Mouse (Mus musculus): Measurements from ENCODE around the gene Efhd2. TPM values are rescaled to one million over a fixed set of nuclear protein-coding genes. Genes with fewer than 3 reads are reported as not detected.

Gene Efhd2
- polyA plus RNA-seq, 1 experiment from 2014 or later, result 62.0 TPM

- H3K9ac ChIP-seq, result peak overlapping the region; percentile 19; the same call in 1 of the 2 replicates
- peak overlapping the region; percentile 38 for H3K4me2 ChIP-seq
- H3K27ac ChIP-seq, result peak overlapping the region; percentile 83
- no peaks in the 10 kb centered on the region for H3K36me3 ChIP-seq
- no peaks in the 10 kb centered on the region for H3K27me3 ChIP-seq
- no peaks in the 10 kb centered on the region for H3K9me3 ChIP-seq (replicated peaks)
- peaks cover 48% of the 10 kb centered on the region for H3K4me1 ChIP-seq (replicated peaks)
- ATAC-seq (replicated peaks; ENCODE audit: insufficient number of reproducible peaks, insufficient read depth, low FRiP score, low read depth), result no peak; the same call in 1 of the 2 replicates
- H3K4me3 ChIP-seq, result no peak overlapping the region
- 8% methylated on average over 8 of the region's 8 CpGs for WGBS
Measured at GRCm38 (mm10) chr4:141899936-141900335, 25.2 kb upstream of the Efhd2 start.

GRCm38 (mm10) chr4:141898905-141899304 is 24.2 kb upstream of the Efhd2 start:
- no peaks in the 10 kb centered on the region for H3K9me3 ChIP-seq (replicated peaks)
- H3K27ac ChIP-seq, result no peak overlapping the region
- H3K36me3 ChIP-seq, result no peaks in the 10 kb centered on the region
- WGBS, result 88% methylated on average over 8 of the region's 8 CpGs
- no peak overlapping the region for H3K4me3 ChIP-seq
- no peak for ATAC-seq (replicated peaks; ENCODE audit: insufficient number of reproducible peaks, insufficient read depth, low FRiP score, low read depth)
- no peak overlapping the region for H3K4me2 ChIP-seq
- H3K9ac ChIP-seq, result no peak overlapping the region
- peaks cover 48% of the 10 kb centered on the region for H3K4me1 ChIP-seq (replicated peaks)
- no peaks in the 10 kb centered on the region for H3K27me3 ChIP-seq

GRCm38 (mm10) chr4:141897838-141898237 is 23.1 kb upstream of the Efhd2 start:
- Histone ChIP-seq H3K27ac (no peak overlapping the region), H3K4me1 (replicated peaks) (peaks cover 48% of the 10 kb centered on the region), H3K9me3 (replicated peaks) (no peaks in the 10 kb centered on the region), H3K27me3 (no peaks in the 10 kb centered on the region), H3K4me2 (no peak overlapping the region), H3K4me3 (no peak overlapping the region), H3K36me3 (no peaks in the 10 kb centered on the region), H3K9ac (no peak overlapping the region)
- WGBS, result 47% methylated on average over 3 of the region's 3 CpGs
- ATAC-seq (replicated peaks; ENCODE audit: insufficient number of reproducible peaks, insufficient read depth, low FRiP score, low read depth), result no peak

- H3K27me3 ChIP-seq, result no peaks in the 10 kb centered on the region
- no peaks in the 10 kb centered on the region for H3K9me3 ChIP-seq (replicated peaks)
- H3K9ac ChIP-seq, result no peak overlapping the region
- H3K4me1 ChIP-seq (replicated peaks), result peaks cover 45% of the 10 kb centered on the region
- H3K27ac ChIP-seq, result no peak overlapping the region
- 86% methylated on average over 6 of the region's 6 CpGs for WGBS
- H3K36me3 ChIP-seq, result no peaks in the 10 kb centered on the region
- H3K4me3 ChIP-seq, result no peak overlapping the region
- no peak for ATAC-seq (replicated peaks; ENCODE audit: insufficient number of reproducible peaks, insufficient read depth, low FRiP score, low read depth)
- H3K4me2 ChIP-seq, result no peak overlapping the region
Measured at GRCm38 (mm10) chr4:141897225-141897624, 22.5 kb upstream of the Efhd2 start.

- Histone ChIP-seq H3K4me2 (peak overlapping the region; percentile 25; the same call in 1 of the 2 replicates), H3K27ac (no peak overlapping the region), H3K4me1 (replicated peaks) (peaks cover 38% of the 10 kb centered on the region), H3K9me3 (replicated peaks) (no peaks in the 10 kb centered on the region), H3K9ac (no peak overlapping the region), H3K27me3 (no peaks in the 10 kb centered on the region), H3K36me3 (no peaks in the 10 kb centered on the region), H3K4me3 (no peak overlapping the region)
- 41% methylated on average over 12 of the region's 12 CpGs for WGBS
- ATAC-seq (replicated peaks; ENCODE audit: insufficient number of reproducible peaks, insufficient read depth, low FRiP score, low read depth), result no peak
Measured at GRCm38 (mm10) chr4:141895772-141896171, 21.1 kb upstream of the Efhd2 start.

- H3K4me1 ChIP-seq (replicated peaks), result peaks cover 15% of the 10 kb centered on the region
- no peak overlapping the region for H3K27ac ChIP-seq
- H3K36me3 ChIP-seq, result no peaks in the 10 kb centered on the region
- no peaks in the 10 kb centered on the region for H3K9me3 ChIP-seq (replicated peaks)
- no peaks in the 10 kb centered on the region for H3K27me3 ChIP-seq
- no peak overlapping the region for H3K4me3 ChIP-seq
- no peak for ATAC-seq (replicated peaks; ENCODE audit: insufficient number of reproducible peaks, insufficient read depth, low FRiP score, low read depth)
- WGBS, result 85% methylated on average over 8 of the region's 8 CpGs
- no peak overlapping the region for H3K9ac ChIP-seq
- H3K4me2 ChIP-seq, result no peak overlapping the region
Measured at GRCm38 (mm10) chr4:141893157-141893784, 18.6 kb upstream of the Efhd2 start.

GRCm38 (mm10) chr4:141886385-141886968 is 11.8 kb upstream of the Efhd2 start:
- Histone ChIP-seq H3K4me1 (replicated peaks) (peaks cover 36% of the 10 kb centered on the region), H3K27me3 (no peaks in the 10 kb centered on the region), H3K9ac (no peak overlapping the region), H3K27ac (no peak overlapping the region), H3K9me3 (replicated peaks) (no peaks in the 10 kb centered on the region), H3K4me2 (no peak overlapping the region), H3K36me3 (no peaks in the 10 kb centered on the region), H3K4me3 (no peak overlapping the region)
- ATAC-seq (replicated peaks; ENCODE audit: insufficient number of reproducible peaks, insufficient read depth, low FRiP score, low read depth), result no peak
- 37% methylated on average over 6 of the region's 6 CpGs for WGBS

GRCm38 (mm10) chr4:141885451-141885850 is 10.7 kb upstream of the Efhd2 start:
- Histone ChIP-seq H3K36me3 (no peaks in the 10 kb centered on the region), H3K27me3 (no peaks in the 10 kb centered on the region), H3K9me3 (replicated peaks) (no peaks in the 10 kb centered on the region), H3K4me3 (no peak overlapping the region), H3K9ac (no peak overlapping the region), H3K4me2 (no peak overlapping the region), H3K27ac (no peak overlapping the region), H3K4me1 (replicated peaks) (peaks cover 38% of the 10 kb centered on the region)
- ATAC-seq (replicated peaks; ENCODE audit: insufficient number of reproducible peaks, insufficient read depth, low FRiP score, low read depth), result no peak
- WGBS, result 44% methylated on average over 9 of the region's 9 CpGs

- peaks cover 50% of the 10 kb centered on the region for H3K4me1 ChIP-seq (replicated peaks)
- H3K27ac ChIP-seq, result peak overlapping the region; percentile 29
- H3K36me3 ChIP-seq, result no peaks in the 10 kb centered on the region
- no peak overlapping the region for H3K9ac ChIP-seq
- H3K4me2 ChIP-seq, result 0 out of 2 replicates have a peak overlapping the region, but pooled peaks have one; percentile 1
- no peaks in the 10 kb centered on the region for H3K9me3 ChIP-seq (replicated peaks)
- H3K4me3 ChIP-seq, result no peak overlapping the region
- no peaks in the 10 kb centered on the region for H3K27me3 ChIP-seq
- 0 out of 2 replicates have a peak, but pooled peaks have one; percentile 25 for ATAC-seq (replicated peaks; ENCODE audit: insufficient number of reproducible peaks, insufficient read depth, low FRiP score, low read depth)
- WGBS, result 43% methylated on average over 7 of the region's 7 CpGs
Measured at GRCm38 (mm10) chr4:141882858-141883257, 8.1 kb upstream of the Efhd2 start.

- Histone ChIP-seq H3K9ac (no peak overlapping the region), H3K9me3 (replicated peaks) (no peaks in the 10 kb centered on the region), H3K27me3 (no peaks in the 10 kb centered on the region), H3K4me2 (0 out of 2 replicates have a peak overlapping the region, but pooled peaks have one; percentile 1), H3K27ac (peak overlapping the region; percentile 29), H3K36me3 (no peaks in the 10 kb centered on the region), H3K4me1 (replicated peaks) (peaks cover 49% of the 10 kb centered on the region), H3K4me3 (no peak overlapping the region)
- ATAC-seq (replicated peaks; ENCODE audit: insufficient number of reproducible peaks, insufficient read depth, low FRiP score, low read depth), result peak; percentile 53
- WGBS, result 19% methylated on average over 5 of the region's 5 CpGs
Measured at GRCm38 (mm10) chr4:141881950-141882349, 7.2 kb upstream of the Efhd2 start.

- peaks cover 44% of the 10 kb centered on the region for H3K4me1 ChIP-seq (replicated peaks)
- no peaks in the 10 kb centered on the region for H3K27me3 ChIP-seq
- H3K9ac ChIP-seq, result no peak overlapping the region
- ATAC-seq (replicated peaks; ENCODE audit: insufficient number of reproducible peaks, insufficient read depth, low FRiP score, low read depth), result no peak
- no peak overlapping the region for H3K4me2 ChIP-seq
- no peaks in the 10 kb centered on the region for H3K9me3 ChIP-seq (replicated peaks)
- no peak overlapping the region for H3K4me3 ChIP-seq
- 63% methylated on average over 10 of the region's 10 CpGs for WGBS
- no peaks in the 10 kb centered on the region for H3K36me3 ChIP-seq
- H3K27ac ChIP-seq, result 0 out of 2 replicates have a peak overlapping the region, but pooled peaks have one; percentile 29
Measured at GRCm38 (mm10) chr4:141881289-141881914, 6.7 kb upstream of the Efhd2 start.

All from heart, embryonic 15.5 days (tissue).